Mouse (Mus musculus) MEL (cell line): ENCODE data around the gene Klf3. TPM values are rescaled to one million over a fixed set of nuclear protein-coding genes. Genes with fewer than 3 reads are reported as not detected.

ENCODE experiments used
- DNase-seq: peaks from one replicate; pipeline ENCODE4 v3.0.0; 2011; ENCODE audit warnings: low read depth, low spot score
- H3K27ac ChIP-seq: 2 replicates; pipeline ENCODE4 v1.5.1; 2012; ENCODE audit warnings: low read depth, mild to moderate bottlenecking, control low read depth, low read length, moderate library complexity; ENCODE audit not compliant: control insufficient read depth
- H3K27me3 ChIP-seq, 2 experiments: fragments of 150-350 bp in 1 of 2; sonication (generic) in 1 of 2; 2 replicates each; pipeline ENCODE4 v1.6.1; 2012; ENCODE audit warnings: low read length in 2 of 2, mild to moderate bottlenecking in 2 of 2, improper control_type of control experiment in 1 of 2, moderate library complexity in 1 of 2; ENCODE audit not compliant: insufficient read depth in 2 of 2, control insufficient read depth in 1 of 2
- H3K36me3 ChIP-seq, 2 experiments: 2 replicates each; pipeline ENCODE4 v1.6.1; 2012 to 2014; ENCODE audit warnings: low read length in 2 of 2, improper control_type of control experiment in 1 of 2, inconsistent platforms in 1 of 2, mild to moderate bottlenecking in 1 of 2; ENCODE audit not compliant: insufficient read depth in 2 of 2, control insufficient read depth in 1 of 2
- H3K4me1 ChIP-seq, 2 experiments: fragments of 150-350 bp in 1 of 2; sonication (generic) in 1 of 2; 2 replicates each; pipeline ENCODE4 v1.6.1; 2012; ENCODE audit warnings: low read length in 2 of 2, improper control_type of control experiment in 1 of 2, mild to moderate bottlenecking in 1 of 2; ENCODE audit not compliant: insufficient read depth in 2 of 2, control insufficient read depth in 1 of 2
- H3K4me3 ChIP-seq, 2 experiments: fragments of 150-350 bp in 1 of 2; sonication (generic) in 1 of 2; 2 replicates each; pipeline ENCODE4 v1.5.1; 2012; ENCODE audit warnings: low read depth in 2 of 2, low read length in 2 of 2, mild to moderate bottlenecking in 2 of 2, moderate library complexity in 2 of 2, control low read depth in 1 of 2, improper control_type of control experiment in 1 of 2; ENCODE audit not compliant: control insufficient read depth in 1 of 2, insufficient read depth in 1 of 2
- H3K79me2 ChIP-seq: 2 replicates; pipeline ENCODE4 v1.6.1; 2012; ENCODE audit warnings: mild to moderate bottlenecking, low read length, moderate library complexity; ENCODE audit not compliant: control insufficient read depth, poor library complexity, insufficient read depth
- H3K9ac ChIP-seq: 2 replicates; pipeline ENCODE4 v1.6.1; 2012; ENCODE audit warnings: low read depth, mild to moderate bottlenecking, control low read depth, low read length, moderate library complexity; ENCODE audit not compliant: control insufficient read depth, poor library complexity, severe bottlenecking
- H3K9me3 ChIP-seq: fragments of 150-350 bp; sonication (generic); replicated peaks from 2 replicates; pipeline ENCODE4 v1.6.1; 2012; ENCODE audit warnings: mild to moderate bottlenecking, low read length, improper control_type of control experiment, moderate library complexity; ENCODE audit not compliant: insufficient read depth
- CHD1 ChIP-seq: IDR thresholded peaks from 2 replicates; pipeline ENCODE4 v1.6.1; 2012; ENCODE audit warnings: low read depth, mild to moderate bottlenecking, inconsistent platforms, low read length, improper control_type of control experiment
- ETS1 ChIP-seq: IDR thresholded peaks from 2 replicates; pipeline ENCODE4 v1.6.1; 2012; ENCODE audit warnings: low read depth, mild to moderate bottlenecking, inconsistent platforms, low read length, improper control_type of control experiment, moderate library complexity
- GATA1 ChIP-seq: IDR thresholded peaks from 2 replicates; pipeline ENCODE4 v1.6.1; 2011; ENCODE audit warnings: low read depth, low read length, improper control_type of control experiment
- HCFC1 ChIP-seq: IDR thresholded peaks from 2 replicates; pipeline ENCODE4 v1.6.1; 2012; ENCODE audit warnings: low read depth, mild to moderate bottlenecking, inconsistent platforms, low read length, improper control_type of control experiment, moderate library complexity
- KAT2A ChIP-seq: conservative IDR thresholded peaks from 2 replicates; pipeline ENCODE4 v1.6.1; 2012; ENCODE audit warnings: low read depth, low read length, improper control_type of control experiment, inconsistent platforms
- MEF2A ChIP-seq: IDR thresholded peaks from 2 replicates; pipeline ENCODE4 v1.6.1; 2014; ENCODE audit warnings: low read depth, mild to moderate bottlenecking, inconsistent platforms, low read length, improper control_type of control experiment; ENCODE audit not compliant: poor library complexity, insufficient replicate concordance, severe bottlenecking; ENCODE audit errors: extremely low read depth
- NRF1 ChIP-seq: IDR thresholded peaks from 2 replicates; pipeline ENCODE4 v1.6.1; 2014; ENCODE audit warnings: low read depth, mild to moderate bottlenecking, inconsistent platforms, low read length, improper control_type of control experiment, moderate library complexity; ENCODE audit not compliant: poor library complexity, insufficient read depth, severe bottlenecking
- SIN3A ChIP-seq: IDR thresholded peaks from 2 replicates; pipeline ENCODE4 v1.6.1; 2012; ENCODE audit warnings: low read length, improper control_type of control experiment, inconsistent platforms
- TAL1 ChIP-seq: IDR thresholded peaks from 2 replicates; pipeline ENCODE4 v1.6.1; 2012; ENCODE audit warnings: mild to moderate bottlenecking, inconsistent platforms, low read length, moderate library complexity, mixed read lengths
- TBP ChIP-seq: IDR thresholded peaks from 2 replicates; pipeline ENCODE4 v1.8.0; 2011; ENCODE audit warnings: low read depth, low read length, improper control_type of control experiment
- TCF12 ChIP-seq: IDR thresholded peaks from 2 replicates; pipeline ENCODE4 v1.6.1; 2014; ENCODE audit warnings: low read depth, mild to moderate bottlenecking, inconsistent platforms, low read length, improper control_type of control experiment, moderate library complexity
- USF1 ChIP-seq: IDR thresholded peaks from 2 replicates; pipeline ENCODE4 v1.6.1; 2014; ENCODE audit warnings: low read depth, mild to moderate bottlenecking, inconsistent platforms, low read length, improper control_type of control experiment, moderate library complexity
- ZC3H11A ChIP-seq: IDR thresholded peaks from 2 replicates; pipeline ENCODE4 v1.6.1; 2012; ENCODE audit warnings: low read depth, mild to moderate bottlenecking, inconsistent platforms, low read length, improper control_type of control experiment
- ZNF384 ChIP-seq: IDR thresholded peaks from 2 replicates; pipeline ENCODE4 v1.6.1; 2012; ENCODE audit warnings: low read depth, mild to moderate bottlenecking, inconsistent platforms, low read length, improper control_type of control experiment
- polyA plus RNA-seq, 2 experiments: library from polyadenylated mRNA; stranded (reverse) in 1 of 2; unstranded in 1 of 2; fragments of >175 nt in 1 of 2; fragments of >200 nt in 1 of 2; gene quantifications; 2 replicates each; pipeline versions ENCODE4 v1.2.1 to v1.2.4; 2012; ENCODE audit warnings: low replicate concordance in 2 of 2, low read depth in 1 of 2; ENCODE audit not compliant: insufficient read length in 2 of 2, insufficient read depth in 1 of 2, missing spikeins in 1 of 2
- total RNA-seq: library from RNA; depleted of rRNA; stranded (reverse); fragments of 300-350 nt; gene quantifications from 2 replicates; pipeline ENCODE4 v1.2.3, GENCODE M21; 2012

Klf3 gene
- total and polyA plus RNA-seq, 3 experiments, result 7.1 to 72.2 (median 39.7) TPM

DNA sequence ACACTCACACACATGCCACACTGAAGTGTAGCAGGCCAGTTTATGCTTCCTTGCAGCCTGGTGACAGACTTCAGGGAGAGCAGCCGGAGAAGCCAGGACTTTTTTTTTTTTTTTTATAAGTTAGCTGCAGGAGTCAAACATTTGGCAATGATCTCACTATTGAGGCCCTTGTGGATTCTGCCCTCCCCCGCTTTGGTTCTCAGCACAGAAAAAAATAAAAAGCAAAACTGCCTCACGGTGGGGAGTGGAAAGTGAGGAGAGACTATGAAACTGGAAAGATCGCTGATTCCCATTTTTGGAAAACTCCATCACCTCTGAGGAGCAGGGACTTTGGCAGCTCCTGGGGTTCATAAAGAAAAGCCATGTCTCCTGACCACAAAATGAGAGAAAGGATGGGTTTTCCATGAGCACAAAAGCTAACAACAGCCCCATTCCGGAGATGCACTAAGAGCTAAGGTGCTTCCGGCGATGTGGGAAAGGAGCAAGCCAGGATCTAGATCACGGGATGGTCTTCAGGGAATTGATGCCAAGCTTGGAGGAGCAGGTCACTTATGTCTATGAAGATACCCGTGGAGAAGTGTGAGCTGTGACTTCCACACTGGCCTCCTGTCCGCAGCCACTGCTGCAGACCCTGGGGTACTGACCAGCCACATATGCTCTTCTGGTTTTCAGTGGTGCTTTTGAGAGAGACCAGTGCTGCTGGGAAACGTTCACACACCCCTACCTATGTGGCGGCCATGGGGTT is 73.1 kb downstream of the Klf3 start:
- TF ChIP-seq TCF12 (no peak), GATA1 (no peak), ZNF384 (no peak), ZC3H11A (no peak), MEF2A (no peak), TAL1 (no peak), NRF1 (no peak), SIN3A (no peak), CHD1 (no peak), HCFC1 (no peak), ETS1 (no peak), TBP (no peak), USF1 (no peak)
- H3K9me3 ChIP-seq, result no peaks in the 10 kb centered on the region
- no peaks in the 10 kb centered on the region for H3K4me1 ChIP-seq
- no peaks in the 10 kb centered on the region for H3K79me2 ChIP-seq
- H3K36me3 ChIP-seq, result no peaks in the 10 kb centered on the region
- no peak overlapping the region for H3K27ac ChIP-seq
- H3K9ac ChIP-seq, result no peak overlapping the region
- no peak for DNase-seq
- peaks cover 6 to 12% of the 10 kb centered on the region in 2 experiments for H3K27me3 ChIP-seq
- no peak overlapping the region for H3K4me3 ChIP-seq

DNA sequence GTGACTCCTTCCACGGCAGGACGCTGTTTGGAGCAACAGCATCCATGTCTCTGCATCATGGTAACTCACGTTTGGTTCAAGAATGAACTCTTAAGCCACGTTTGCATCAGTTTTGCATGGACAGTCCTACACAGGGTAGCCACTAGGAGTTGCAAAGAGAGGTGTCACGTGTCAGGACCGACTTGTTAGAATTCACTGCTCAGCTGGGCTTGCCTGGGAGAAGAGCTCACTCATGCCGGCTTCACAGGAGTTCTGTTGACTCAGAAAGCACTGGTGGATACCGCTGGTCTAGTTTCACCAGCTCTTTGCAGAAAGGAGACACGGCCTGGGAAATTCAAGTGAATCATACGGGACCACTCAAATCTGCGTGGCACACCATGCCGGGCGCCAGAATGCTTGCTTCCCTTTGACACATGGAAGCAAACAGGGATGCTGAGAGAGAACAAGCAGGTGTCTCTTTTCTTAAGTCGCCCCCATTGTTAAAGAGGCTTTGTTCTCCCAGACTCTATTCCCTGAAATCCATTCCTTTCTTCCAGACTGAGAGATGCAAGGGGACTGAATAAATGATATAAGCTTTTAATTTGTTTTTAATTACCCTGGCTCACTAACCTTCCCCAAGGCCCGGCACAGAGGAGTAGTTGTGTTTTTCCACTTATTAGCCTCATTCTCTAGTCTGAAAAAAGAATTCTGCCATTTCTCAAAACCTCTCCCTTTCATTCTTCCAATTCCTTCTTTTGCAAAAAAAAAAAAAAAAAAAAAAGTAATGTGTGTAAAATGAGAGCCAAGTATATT is 74.2 kb downstream of the Klf3 start:
- no peak overlapping the region for H3K27ac ChIP-seq
- no peak overlapping the region for H3K9ac ChIP-seq

More for the DNA sequence above, 74.2 kb downstream of the Klf3 start:
- DNase-seq, result no peak
- Histone ChIP-seq H3K4me1 (no peaks in the 10 kb centered on the region), H3K27me3 (peaks cover 4 to 12% of the 10 kb centered on the region in 2 experiments), H3K4me3 (no peak overlapping the region), H3K9me3 (no peaks in the 10 kb centered on the region), H3K79me2 (no peaks in the 10 kb centered on the region), H3K36me3 (no peaks in the 10 kb centered on the region)
- no peak for TF ChIP-seq KAT2A
- no peak for TF ChIP-seq MEF2A
